Mouse (Mus musculus) urinary bladder, postnatal 4 days (tissue): ENCODE measurements around the gene Srrm3.

Experiments used
- DNase-seq, 2 experiments: peaks; one replicate each; pipeline ENCODE4 v3.0.0; 2021 to 2022; ENCODE audit warnings: low spot score in 2 of 2

The Srrm3 gene

GRCm38 (mm10) chr5:135806555-135807262 is at the start of gene Srrm3:
TSS of gene Srrm3 (plus strand) at chr5:135806890.
- peak; percentile 80 to 95 for DNase-seq

- no peak for DNase-seq
Measured at GRCm38 (mm10) chr5:135761881-135762280, 44.8 kb upstream of the Srrm3 start.

GRCm38 (mm10) chr5:135763526-135763925 is 43.2 kb upstream of the Srrm3 start:
- peak; percentile 57 to 71 for DNase-seq

- no peak for DNase-seq
Measured at GRCm38 (mm10) chr5:135764971-135765370, 41.7 kb upstream of the Srrm3 start.

- no peak for DNase-seq
Measured at GRCm38 (mm10) chr5:135772519-135772918, 34.2 kb upstream of the Srrm3 start.

GRCm38 (mm10) chr5:135776546-135776945 is 30.1 kb upstream of the Srrm3 start:
- DNase-seq, result no peak

GRCm38 (mm10) chr5:135777796-135778470 is 28.8 kb upstream of the Srrm3 start, which contains the start of gene Styxl1:
TSS of gene Styxl1 (minus strand) at chr5:135778385.
- DNase-seq, result peak in 1 of 2 experiments; percentile 64

GRCm38 (mm10) chr5:135778471-135779445 is 27.9 kb upstream of the Srrm3 start, which contains the start of gene Mdh2:
TSS of gene Mdh2 (plus strand) at chr5:135778480.
- DNase-seq, result peak; percentile 99 to 100

GRCm38 (mm10) chr5:135780331-135780730 is 26.4 kb upstream of the Srrm3 start:
- no peak for DNase-seq

GRCm38 (mm10) chr5:135782901-135783300 is 23.8 kb upstream of the Srrm3 start:
- DNase-seq, result no peak

GRCm38 (mm10) chr5:135793996-135794858 is 12.5 kb upstream of the Srrm3 start:
- peak; percentile 80 to 91 for DNase-seq

GRCm38 (mm10) chr5:135794859-135795181 is 11.9 kb upstream of the Srrm3 start:
- DNase-seq, result no peak

- no peak for DNase-seq
Measured at GRCm38 (mm10) chr5:135799746-135800145, 6.9 kb upstream of the Srrm3 start.

GRCm38 (mm10) chr5:135800927-135801326 is 5.8 kb upstream of the Srrm3 start:
- no peak for DNase-seq

- DNase-seq, result no peak
Measured at GRCm38 (mm10) chr5:135802641-135803040, 4.0 kb upstream of the Srrm3 start.

GRCm38 (mm10) chr5:135803135-135803534 is 3.6 kb upstream of the Srrm3 start:
- DNase-seq, result no peak

- DNase-seq, result no peak
Measured at GRCm38 (mm10) chr5:135803676-135804075, 3.0 kb upstream of the Srrm3 start.

- no peak for DNase-seq
Measured at GRCm38 (mm10) chr5:135804735-135805134, 2.0 kb upstream of the Srrm3 start.

GRCm38 (mm10) chr5:135807263-135807637 is 560 bp downstream of the Srrm3 start:
- DNase-seq, result no peak

GRCm38 (mm10) chr5:135812991-135813390 is 6.3 kb downstream of the Srrm3 start:
- no peak for DNase-seq

- DNase-seq, result no peak
Measured at GRCm38 (mm10) chr5:135818491-135818890, 11.8 kb downstream of the Srrm3 start.
